ENCODE assay signal across 15 mouse cellular contexts in the genomic region with DNA sequence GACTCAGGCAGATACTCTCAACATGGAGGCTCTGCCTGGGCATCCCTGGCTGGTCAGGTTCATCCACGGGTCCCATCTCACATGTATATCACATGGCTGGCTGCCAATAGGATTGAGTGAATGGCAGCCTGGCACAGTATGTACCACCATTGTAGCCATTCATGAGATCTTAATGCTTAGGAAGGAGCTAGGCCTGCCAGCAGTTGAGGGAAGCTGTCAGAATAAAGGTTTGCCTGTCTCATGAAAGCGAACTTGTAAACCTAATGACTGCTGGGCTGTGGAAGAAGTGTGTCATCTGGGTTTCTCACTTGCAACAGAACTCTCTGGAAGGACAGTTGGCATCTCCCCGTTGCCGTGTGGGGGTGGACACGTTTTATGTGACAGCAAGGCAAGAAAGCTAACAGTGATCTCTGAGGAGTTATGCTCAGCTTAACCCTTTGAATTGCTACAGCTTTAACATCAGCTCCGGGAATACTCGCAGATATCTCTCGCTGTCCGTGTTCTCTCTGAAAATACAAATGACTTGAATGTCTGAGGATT. TPM values are rescaled to one million over a fixed set of nuclear protein-coding genes. Genes with fewer than 3 reads are reported as not detected.
DNase-seq lines count a peak whose midpoint lies in the region; ATAC-seq lines count a peak whose summit lies in the region.
"Had no signal": no experiment of that assay in that cellular context is flagged by ENCODE, and none has a peak within 500 bp of the region (broad histone marks: within the 10 kb centered on the region; RNA-seq: fewer than 3 reads in every experiment).

No protein-coding gene starts in this region.

- 57% methylated on average over 9 of the region's 9 CpGs for WGBS in forebrain, embryonic 13.5 days
- 88% methylated on average over 9 of the region's 9 CpGs for WGBS in forebrain, embryonic 11.5 days

- 0 out of 2 replicates have a peak overlapping the region, but pooled peaks have one; percentile 25 for H3K27ac ChIP-seq in forebrain, embryonic 13.5 days
- H3K27ac ChIP-seq in forebrain, embryonic 11.5 days (ENCODE audit: low read depth, low read length) = no peak overlapping the region
- H3K27ac ChIP-seq: hindbrain, embryonic 15.5 days; macrophage; stomach, embryonic 15.5 days had no signal

- no peak overlapping the region for H3K9ac ChIP-seq in forebrain, embryonic 13.5 days
- no peak overlapping the region for H3K9ac ChIP-seq in forebrain, embryonic 11.5 days (ENCODE audit: low read length)
- H3K9ac ChIP-seq: hindbrain, embryonic 15.5 days; lung, embryonic 14.5 days; stomach, embryonic 15.5 days had no signal

- peaks cover 45% of the 10 kb centered on the region for H3K4me1 ChIP-seq in forebrain, embryonic 13.5 days
- peaks cover 17% of the 10 kb centered on the region for H3K4me1 ChIP-seq in forebrain, embryonic 11.5 days (replicated peaks; ENCODE audit: control insufficient read depth, insufficient read depth, low read length)

- H3K36me3 ChIP-seq in forebrain, embryonic 13.5 days (ENCODE audit: poor library complexity, severe bottlenecking) = no peaks in the 10 kb centered on the region
- H3K36me3 ChIP-seq in forebrain, embryonic 11.5 days (ENCODE audit: control insufficient read depth, insufficient read depth, low read length) = no peaks in the 10 kb centered on the region
- H3K36me3 ChIP-seq: hindbrain, embryonic 15.5 days; stomach, embryonic 15.5 days had no signal

- H3K27me3 ChIP-seq in forebrain, embryonic 13.5 days = peaks cover 30% of the 10 kb centered on the region
- no peaks in the 10 kb centered on the region for H3K27me3 ChIP-seq in forebrain, embryonic 11.5 days (ENCODE audit: control insufficient read depth, insufficient read depth, low read length)
- H3K27me3 ChIP-seq: CH12.LX; hindbrain, embryonic 15.5 days; stomach, embryonic 15.5 days had no signal

- no peak for DNase-seq in forebrain, embryonic 11.5 days (ENCODE audit: low spot score)
- peak; percentile 20 to 53 for DNase-seq in layer of hippocampus, postnatal 14 days (ENCODE audit: low spot score in 2 of 2)
- DNase-seq in layer of hippocampus, adult 11-12 months (ENCODE audit: low spot score) = no peak
- DNase-seq in right cerebral cortex, adult 18-20 months = peak; percentile 44
- no peak for DNase-seq in right cerebral cortex, postnatal 4 days
- DNase-seq in heart, postnatal 4 days = no peak
- no peak for DNase-seq in spleen, postnatal 4 days (ENCODE audit: low spot score in 2 of 2)
- DNase-seq: heart, adult 11 months had no signal

- H3K4me2 ChIP-seq in forebrain, embryonic 13.5 days = no peak overlapping the region
- H3K4me2 ChIP-seq in forebrain, embryonic 11.5 days (ENCODE audit: low read depth, low read length, severe bottlenecking) = no peak overlapping the region
- H3K4me2 ChIP-seq: hindbrain, embryonic 15.5 days; liver, embryonic 11.5 days; lung, embryonic 14.5 days; stomach, embryonic 15.5 days had no signal

- peak; percentile 25 for ATAC-seq in forebrain, embryonic 13.5 days
- ATAC-seq in forebrain, embryonic 11.5 days (replicated peaks; ENCODE audit: low FRiP score) = no peak

- no peak overlapping the region for H3K4me3 ChIP-seq in forebrain, embryonic 13.5 days
- no peak overlapping the region for H3K4me3 ChIP-seq in forebrain, embryonic 11.5 days (ENCODE audit: low read depth, low read length)
- H3K4me3 ChIP-seq: hindbrain, embryonic 15.5 days; stomach, embryonic 15.5 days had no signal

- H3K9me3 ChIP-seq in forebrain, embryonic 13.5 days (replicated peaks) = no peaks in the 10 kb centered on the region
- H3K9me3 ChIP-seq in forebrain, embryonic 11.5 days (ENCODE audit: control insufficient read depth, low read length) = no peaks in the 10 kb centered on the region
- H3K9me3 ChIP-seq: hindbrain, embryonic 15.5 days; stomach, embryonic 15.5 days had no signal

RNA-seq across cellular contexts. Expression of a gene that starts 59.1 kb away (rescaled TPM):
- 103 and 111 TPM in 2 replicates for polyA plus RNA-seq in forebrain, embryonic 13.5 days (2015; fragmentation: Nextera tagmentation; extraction: Ambion mirVana)
- polyA plus RNA-seq in forebrain, embryonic 11.5 days (2014; fragmentation: Nextera tagmentation; extraction: Ambion mirVana) = 140 and 142 TPM in 2 replicates
- 10 to 100 TPM; 83.7 to 85.6 TPM for total RNA-seq in layer of hippocampus, postnatal 14 days (2021)
- 10 to 100 TPM; 48.1 to 49.0 TPM for total RNA-seq in heart, postnatal 4 days (2021)

RNA-seq across cellular contexts. Expression of a gene that starts 59.6 kb away (rescaled TPM):
- 9.9 and 10.4 TPM in 2 replicates for polyA plus RNA-seq in forebrain, embryonic 13.5 days (2015; fragmentation: Nextera tagmentation; extraction: Ambion mirVana)
- 5.7 and 7.2 TPM in 2 replicates for polyA plus RNA-seq in forebrain, embryonic 11.5 days (2014; fragmentation: Nextera tagmentation; extraction: Ambion mirVana)
- 10 to 100 TPM in 1 of 2 experiments, 1 to 10 TPM in 1; 6.3 to 10.1 TPM for total RNA-seq in layer of hippocampus, postnatal 14 days (2021)
- total RNA-seq in heart, postnatal 4 days (2021) = 1 to 10 TPM; 4.2 to 5.2 TPM

Comparison
In these comparisons a context has a peak if more than half of its experiments do, and no peak if none do; other contexts are left out.
1. DNase-seq: peak in layer of hippocampus, postnatal 14 days (2 of 2) and right cerebral cortex, adult 18-20 months (single experiment); none in forebrain, embryonic 11.5 days (single experiment), layer of hippocampus, adult 11-12 months (single experiment), right cerebral cortex, postnatal 4 days (single experiment), heart, postnatal 4 days (single experiment) and spleen, postnatal 4 days (0 of 2).